Mouse (Mus musculus): ENCODE data around the gene Smim11. TPM values are rescaled to one million over a fixed set of nuclear protein-coding genes. Genes with fewer than 3 reads are reported as not detected.
A peak's percentile ranks its signal among the peaks of the same experiment; 100 is the strongest.

Smim11 gene
- total RNA-seq, 2 experiments from 2014 or later = 62.7 to 83.8 TPM

- intact Hi-C loops (cut with DNase I) = no loop called here
- DNase-seq = no peak
- no peak overlapping the region for H3K4me3 ChIP-seq
- no peak for TF ChIP-seq CTCF (IDR thresholded peaks at IDR 0.05)
- H3K27ac ChIP-seq = no peak overlapping the region
These were observed 5.8 kb upstream of the Smim11 start for GRCm38 (mm10) chr16:92295328-92295727.

DNA sequence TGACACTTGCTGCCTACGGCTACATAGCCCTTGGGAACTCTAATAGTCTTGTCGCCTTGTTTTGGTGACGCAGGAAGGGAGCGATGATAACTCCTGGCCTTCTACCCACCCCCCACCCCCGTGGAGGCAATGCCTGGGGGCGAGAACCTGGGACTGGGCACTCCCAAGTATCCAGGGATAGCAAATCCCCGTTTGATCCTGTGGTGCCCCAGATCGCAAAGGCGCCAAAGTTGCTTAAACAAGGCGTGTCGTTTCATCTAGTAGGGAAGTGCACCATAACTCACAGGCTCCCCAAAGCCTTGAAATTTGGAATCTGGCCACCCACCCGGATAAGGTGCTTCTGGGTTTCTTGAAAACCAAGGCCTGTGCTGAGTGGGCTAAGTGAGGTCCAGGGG, 323 bp downstream of the Smim11 start:
- no peak for TF ChIP-seq CTCF (IDR thresholded peaks at IDR 0.05)
- intact Hi-C loops (cut with DNase I) = loop anchor here (5.0 kb wide), 2 partner anchors 244 to 364 kb away; partner anchors contain the start of genes Gm49711, Mrps6 and Slc5a3
- Histone ChIP-seq H3K4me3 (peak overlapping the region; percentile 88), H3K27ac (peak overlapping the region; percentile 93)
- no peak for DNase-seq

- peak; percentile 79 for DNase-seq
- intact Hi-C loops (cut with DNase I) = loop anchor here (5.0 kb wide), 2 partner anchors 245 to 365 kb away; partner anchors contain the start of genes Gm49711, Mrps6 and Slc5a3
- peak overlapping the region; percentile 93 for H3K27ac ChIP-seq
- peak overlapping the region; percentile 88 for H3K4me3 ChIP-seq
- no peak for TF ChIP-seq CTCF (IDR thresholded peaks at IDR 0.05)
These were observed 903 bp downstream of the Smim11 start for GRCm38 (mm10) chr16:92301989-92302388.

- intact Hi-C loops (cut with DNase I) = loop anchor here (5.0 kb wide), 2 partner anchors 245 to 365 kb away; partner anchors contain the start of genes Gm49711, Mrps6 and Slc5a3
- peak overlapping the region; percentile 93 for H3K27ac ChIP-seq
- H3K4me3 ChIP-seq = peak overlapping the region; percentile 88
- no peak for TF ChIP-seq CTCF (IDR thresholded peaks at IDR 0.05)
- DNase-seq = no peak
These were observed 1.4 kb downstream of the Smim11 start for GRCm38 (mm10) chr16:92302506-92302905.

DNA sequence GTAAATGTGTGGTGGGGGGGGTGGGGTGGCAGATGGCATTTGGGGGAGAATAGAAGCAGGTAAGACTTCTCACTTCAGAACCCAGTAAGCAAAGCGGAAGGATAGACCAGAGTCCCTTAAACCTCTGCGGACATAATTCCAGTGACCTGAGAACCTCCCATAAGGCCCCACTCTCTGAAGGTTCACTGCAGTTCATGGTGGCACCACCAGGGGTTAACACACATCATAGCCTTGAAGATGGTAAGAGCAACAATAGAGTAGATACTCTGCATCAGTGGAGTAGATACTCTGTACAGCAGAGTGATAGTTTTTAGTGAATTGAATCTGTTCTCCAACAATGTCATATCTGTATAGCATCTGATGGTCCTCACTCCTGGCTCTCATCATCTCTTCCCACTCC, 4.4 kb downstream of the Smim11 start:
- H3K27ac ChIP-seq = no peak overlapping the region
- intact Hi-C loops (cut with DNase I) = no loop called here
- peak; percentile 22; the same call in 1 of the 2 replicates for TF ChIP-seq CTCF (IDR thresholded peaks at IDR 0.05)
- H3K4me3 ChIP-seq = no peak overlapping the region
- DNase-seq = no peak

GRCm38 (mm10) chr16:92307947-92308346, 6.9 kb downstream of the Smim11 start:
- TF ChIP-seq CTCF (IDR thresholded peaks at IDR 0.05) = peak; percentile 13; the same call in 1 of the 2 replicates
- H3K27ac ChIP-seq = no peak overlapping the region
- no peak for DNase-seq
- H3K4me3 ChIP-seq = no peak overlapping the region
- intact Hi-C loops (cut with DNase I) = no loop called here

GRCm38 (mm10) chr16:92309126-92309525, 8.0 kb downstream of the Smim11 start:
- H3K27ac ChIP-seq = no peak overlapping the region
- no peak for TF ChIP-seq CTCF (IDR thresholded peaks at IDR 0.05)
- intact Hi-C loops (cut with DNase I) = no loop called here
- no peak for DNase-seq
- no peak overlapping the region for H3K4me3 ChIP-seq

DNA sequence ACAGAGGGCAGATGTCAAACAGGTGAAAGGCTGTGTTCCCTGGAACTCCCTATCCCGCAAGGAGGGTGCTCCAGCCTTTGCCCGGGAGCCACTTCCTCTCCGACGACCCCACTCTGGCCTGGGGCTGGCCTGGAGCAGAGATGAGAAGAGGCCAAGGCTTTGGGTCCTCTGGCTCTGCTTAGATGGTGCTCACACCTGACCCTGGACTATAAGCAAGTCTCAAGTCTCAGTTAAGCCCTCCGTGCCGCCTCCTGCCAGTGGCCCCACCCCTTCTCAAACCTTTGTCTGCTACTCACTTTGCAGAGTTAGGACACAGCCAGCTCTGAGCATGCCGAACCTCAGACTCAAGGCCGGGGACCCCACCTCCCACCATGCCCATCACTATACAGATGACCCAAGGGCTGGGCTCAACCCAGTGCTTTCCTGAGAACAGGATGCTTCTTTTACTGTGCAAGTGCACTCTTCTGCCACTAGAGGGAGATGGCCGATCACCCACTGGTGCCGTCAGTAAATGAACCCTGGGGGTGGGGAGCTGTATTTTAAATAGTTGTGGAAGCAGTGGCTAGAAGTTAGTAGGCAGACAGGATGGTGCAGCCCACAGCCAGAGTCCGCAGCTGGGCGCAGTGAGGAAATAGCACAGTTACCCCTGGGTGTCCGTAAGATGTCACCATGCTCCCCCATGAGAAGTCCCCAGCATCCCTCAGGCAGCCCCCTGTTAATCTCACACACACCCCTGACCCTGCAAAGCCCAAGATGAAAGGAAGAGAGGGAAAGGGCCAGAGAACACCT, 13.1 kb downstream of the Smim11 start:
- peak; percentile 32 for DNase-seq
- no peak overlapping the region for H3K27ac ChIP-seq
- TF ChIP-seq CTCF (IDR thresholded peaks at IDR 0.05) = peak; percentile 93
- no peak overlapping the region for H3K4me3 ChIP-seq
- intact Hi-C loops (cut with DNase I) = loop anchor here (2.0 kb wide), 1 partner anchor 21 kb away; no protein-coding TSS in a partner anchor

DNA sequence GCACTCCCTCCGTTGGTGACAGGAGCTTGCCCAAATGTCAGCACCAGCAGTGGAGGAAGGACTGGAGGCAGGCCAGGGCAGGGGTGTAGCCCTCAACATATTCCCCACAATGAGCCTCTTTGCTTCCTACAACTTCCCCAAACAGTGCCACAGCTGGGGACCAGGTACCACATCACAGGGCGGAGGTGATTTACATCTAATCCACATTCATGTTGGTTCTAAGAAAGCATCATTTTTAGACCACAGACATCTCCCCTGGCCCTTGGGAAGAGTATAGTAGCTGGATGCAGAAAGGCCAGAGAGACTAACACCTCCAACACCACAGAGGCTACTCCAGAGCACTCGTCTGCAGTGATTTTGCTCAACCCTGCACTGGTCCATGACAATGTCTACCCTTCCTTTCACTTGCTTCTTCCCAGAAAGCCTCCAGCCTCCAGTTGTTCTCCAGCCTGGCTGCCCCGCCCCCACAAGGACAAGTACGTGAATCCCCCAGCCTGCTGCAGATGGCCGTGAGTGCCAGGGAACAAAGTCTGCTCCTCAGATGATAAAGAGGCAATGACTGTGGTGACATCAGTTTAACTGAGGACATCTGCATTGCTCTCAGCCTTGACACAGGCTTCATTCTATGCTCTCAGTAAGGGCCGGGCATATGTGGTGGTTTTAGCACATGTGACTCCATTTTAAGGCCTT, 15.1 kb downstream of the Smim11 start:
- TF ChIP-seq CTCF (IDR thresholded peaks at IDR 0.05) = no peak
- no peak for DNase-seq
- Histone ChIP-seq H3K27ac (no peak overlapping the region), H3K4me3 (no peak overlapping the region)
- intact Hi-C loops (cut with DNase I) = no loop called here

DNA sequence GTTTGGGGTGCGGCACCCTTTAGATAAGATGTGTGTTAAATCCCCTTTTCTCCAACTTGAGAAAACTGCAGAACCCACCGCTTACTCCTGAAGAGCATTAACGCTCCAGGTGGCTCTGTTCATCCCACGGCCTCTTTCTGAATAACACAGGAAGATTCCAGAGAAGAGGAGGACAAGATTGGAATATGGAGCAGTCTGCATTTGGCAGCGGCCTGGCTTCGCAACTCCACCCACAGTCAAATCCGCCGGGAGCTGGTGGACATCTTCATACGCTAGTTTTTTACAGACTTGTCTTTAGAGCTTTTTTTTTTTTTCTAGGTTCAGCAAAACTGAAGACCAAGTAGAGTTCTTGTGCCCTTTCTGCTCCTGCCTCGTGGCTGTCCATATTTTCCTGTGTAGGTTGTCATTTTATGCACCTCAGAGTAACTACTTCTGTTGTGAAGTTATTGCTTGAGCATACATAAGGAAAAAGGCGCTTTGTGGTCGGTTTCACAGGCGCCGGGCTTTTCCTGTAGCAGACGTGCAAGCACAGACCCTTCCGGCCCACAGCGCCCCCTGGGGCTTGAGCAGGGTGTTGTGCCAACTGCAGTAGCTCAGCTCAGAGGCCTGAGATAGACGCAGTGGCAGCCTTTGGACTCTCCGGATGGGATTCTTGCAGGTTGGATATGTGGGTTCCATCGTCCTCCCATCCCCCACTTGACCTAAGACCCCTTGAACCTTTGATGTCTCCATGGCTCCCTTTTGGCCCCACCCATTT, 18.4 kb downstream of the Smim11 start:
- intact Hi-C loops (cut with DNase I) = no loop called here
- Histone ChIP-seq H3K4me3 (no peak overlapping the region; the same call in 1 of the 2 replicates), H3K27ac (no peak overlapping the region)
- DNase-seq = peak; percentile 72
- peak; percentile 66 for TF ChIP-seq CTCF (IDR thresholded peaks at IDR 0.05)

DNA sequence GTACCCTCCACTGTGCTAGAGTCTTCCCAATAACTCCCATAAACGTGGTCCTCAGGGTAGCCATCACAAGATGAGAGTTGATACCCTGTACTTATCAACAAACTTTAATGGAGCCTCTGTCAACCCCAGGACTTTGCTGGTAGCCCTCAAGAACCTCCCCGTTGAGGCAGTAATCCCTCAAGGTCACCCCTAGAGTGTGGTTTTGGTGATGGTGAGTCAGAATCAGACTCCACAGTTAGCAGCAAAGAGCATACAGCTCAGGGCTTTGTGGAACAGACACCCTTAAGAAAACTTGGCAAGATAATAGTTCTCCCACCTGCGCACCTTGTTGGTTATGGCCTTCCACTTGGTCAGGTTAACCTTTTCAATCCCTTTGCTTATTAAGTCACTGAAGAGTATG, 19.3 kb downstream of the Smim11 start:
- Histone ChIP-seq H3K27ac (no peak overlapping the region), H3K4me3 (no peak overlapping the region)
- DNase-seq = no peak
- TF ChIP-seq CTCF (IDR thresholded peaks at IDR 0.05) = no peak
- intact Hi-C loops (cut with DNase I) = no loop called here

DNA sequence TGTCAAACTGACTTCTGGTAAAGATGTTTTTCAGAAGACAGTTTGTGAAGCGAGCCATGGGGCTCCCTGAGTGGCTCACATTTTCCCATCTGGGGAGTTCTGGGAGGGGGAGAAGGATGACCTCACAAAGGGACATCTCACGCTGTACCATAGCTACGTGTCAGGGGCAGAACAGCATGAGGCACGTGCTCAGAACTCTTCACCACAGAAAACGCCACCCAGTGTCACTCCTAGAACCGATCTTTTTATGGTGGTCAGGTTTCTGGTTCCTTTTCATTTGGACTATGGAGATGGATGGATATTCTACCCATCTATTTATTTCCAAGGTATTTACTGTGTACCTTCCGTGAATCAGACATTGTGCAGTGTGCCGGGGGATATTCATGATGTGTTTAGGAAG, 20.3 kb downstream of the Smim11 start, which contains the start of gene Fam243:
Fam243 (minus strand) TSS at position 101 of the 400 bp plus-strand sequence.
- Histone ChIP-seq H3K4me3 (no peak within 1 kb of the TSS), H3K27ac (no peak within 1 kb of the TSS)
- no peak for TF ChIP-seq CTCF (IDR thresholded peaks at IDR 0.05)
- intact Hi-C loops (cut with DNase I) = no loop called here
- no peak for DNase-seq

Data from gastrocnemius, adult 2 months (tissue).